Mouse (Mus musculus): ENCODE measurements at regions not wholly inside any gene's neighbourhood (a gene's known extent, or its start where the extent isn't known, plus 50 kb on each side); places are given as distances from the start of the nearest gene placed in this dataset.

- no peak for DNase-seq (ENCODE audit: low spot score in 2 of 2)
Observed at GRCm38 (mm10) chr7:130036845-130037572, 445.3 kb downstream of the Wdr11 start.

DNA sequence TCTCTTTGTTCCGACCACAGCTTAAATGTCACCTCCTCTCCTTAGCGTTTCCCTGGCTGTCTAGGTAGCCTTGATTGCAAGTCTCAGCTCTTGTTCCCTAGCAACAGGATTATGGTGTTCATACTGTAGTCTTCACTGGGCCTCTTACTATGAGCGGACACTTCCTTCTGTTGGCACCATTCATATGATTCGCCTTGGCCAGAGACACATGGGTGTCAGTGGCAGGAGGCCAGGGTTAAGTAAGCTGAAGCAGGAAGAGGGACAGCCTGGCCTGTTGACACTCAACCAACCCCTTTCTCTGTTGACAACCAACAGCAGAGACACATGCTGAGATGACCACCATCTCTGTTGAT lies 445.9 kb downstream of the Wdr11 start:
- DNase-seq (ENCODE audit: low spot score in 2 of 2), result no peak

DNA sequence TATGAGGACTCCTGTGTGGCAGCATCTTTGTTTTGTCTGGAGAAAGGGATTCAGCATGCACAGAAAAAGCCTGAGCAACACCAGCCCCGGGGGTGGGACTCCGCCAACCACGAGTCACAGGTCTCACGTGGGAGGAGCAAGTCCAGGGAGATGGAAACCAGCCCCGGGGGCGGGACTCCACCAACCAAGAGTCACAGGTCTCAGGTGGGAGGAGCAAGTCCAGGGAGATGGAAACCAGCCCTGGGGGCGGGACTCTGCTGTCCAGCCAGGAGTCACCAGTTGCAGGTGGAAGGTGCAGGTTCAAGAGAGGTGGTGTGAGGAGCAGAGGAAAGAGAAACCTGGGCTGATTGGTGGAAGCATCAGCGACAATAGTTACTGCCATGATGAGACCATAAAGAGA lies 448.9 kb downstream of the Wdr11 start:
- DNase-seq (ENCODE audit: low spot score in 2 of 2), result no peak

DNA sequence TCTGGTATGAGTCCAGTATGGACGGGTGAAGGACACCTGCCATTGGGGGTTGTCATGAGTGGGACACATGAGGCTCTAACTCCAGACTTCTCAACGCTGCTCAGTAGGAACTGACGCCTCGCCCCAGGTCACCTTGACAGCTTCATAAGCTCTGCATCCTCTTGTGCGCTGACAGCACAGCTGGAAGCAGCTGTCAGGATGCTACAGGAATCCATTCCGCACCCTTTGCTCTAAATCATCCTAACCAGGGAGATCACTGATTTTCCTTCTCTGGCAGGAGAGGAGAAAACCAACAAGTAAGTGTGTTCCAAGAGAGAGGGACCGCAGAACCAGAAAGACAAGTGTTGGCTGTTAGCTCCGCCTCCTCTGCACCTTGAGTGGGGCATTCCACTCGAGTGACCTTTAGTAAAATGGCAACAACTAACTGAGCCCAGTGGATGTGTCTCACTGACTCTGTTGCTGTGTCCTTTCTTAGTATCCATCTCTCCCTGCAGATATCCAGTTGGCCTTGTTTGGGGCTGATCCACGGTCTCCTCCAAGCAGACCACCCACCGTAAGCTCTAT lies 449.8 kb downstream of the Wdr11 start:
- no peak for DNase-seq (ENCODE audit: low spot score in 2 of 2)

GRCm38 (mm10) chr7:130042296-130042910 lies 450.7 kb downstream of the Wdr11 start:
- DNase-seq (ENCODE audit: low spot score in 2 of 2), result no peak

DNA sequence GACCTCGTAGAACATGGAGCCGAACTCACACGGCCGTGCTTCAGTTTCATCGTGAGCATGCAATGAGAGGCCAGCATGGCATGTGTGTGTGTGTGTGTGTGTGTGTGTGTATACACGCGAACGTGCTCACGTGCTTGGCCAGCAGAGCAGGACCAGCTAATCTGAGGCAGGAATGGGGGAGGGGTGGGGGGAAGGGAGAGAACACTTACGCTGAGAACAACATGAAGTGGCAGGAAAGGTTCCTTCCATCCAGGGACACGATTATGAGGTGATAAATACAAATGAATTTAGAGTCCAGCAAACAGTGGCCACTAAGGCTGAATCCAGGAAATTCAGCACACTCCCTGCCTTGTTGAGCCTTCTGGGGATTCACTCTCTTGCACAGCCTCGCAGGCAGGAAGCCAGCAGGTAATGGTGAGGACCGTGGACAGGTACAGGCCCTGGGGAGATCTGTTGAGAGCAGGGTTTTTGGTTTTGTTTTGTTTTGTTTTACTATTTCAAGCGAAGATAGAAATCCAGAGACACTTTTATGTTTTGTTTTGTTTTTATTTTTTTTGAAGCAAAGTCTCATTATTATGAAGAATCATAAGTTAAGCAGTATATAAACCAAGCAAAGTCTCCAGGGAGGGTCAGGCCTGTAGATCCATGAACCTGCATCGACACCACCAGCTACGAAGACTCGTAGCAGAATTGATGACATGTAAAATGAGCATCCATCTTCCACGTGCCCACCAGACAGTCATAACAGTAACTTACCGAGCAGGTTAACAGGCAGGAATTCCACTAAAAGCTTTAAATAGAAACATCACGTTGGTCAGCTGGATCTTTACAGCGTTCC lies 452.0 kb downstream of the Wdr11 start:
- no peak for DNase-seq (ENCODE audit: low spot score in 2 of 2)

DNA sequence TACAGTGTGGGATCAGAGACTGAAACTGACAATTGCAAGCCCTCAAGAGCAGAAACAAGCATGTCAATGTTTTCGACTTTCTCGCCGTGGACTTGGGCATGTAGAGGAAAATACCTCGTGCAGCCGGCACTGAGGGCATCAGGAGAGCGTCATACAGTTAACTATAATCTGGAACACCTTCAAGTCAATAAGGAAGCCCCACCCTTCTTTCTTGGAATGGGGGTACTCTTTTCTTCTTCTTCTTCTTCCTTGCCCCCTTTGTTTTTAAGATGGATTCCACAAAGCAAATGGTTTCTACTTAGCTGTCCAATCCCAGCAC lies 452.5 kb downstream of the Wdr11 start:
- DNase-seq (ENCODE audit: low spot score in 2 of 2), result no peak

- DNase-seq (ENCODE audit: low spot score in 2 of 2), result no peak
Observed at GRCm38 (mm10) chr7:130044581-130044980, 452.9 kb downstream of the Wdr11 start.

- no peak for DNase-seq (ENCODE audit: low spot score in 2 of 2)
Observed at GRCm38 (mm10) chr7:130046086-130046485, 454.4 kb downstream of the Wdr11 start.

GRCm38 (mm10) chr7:130047293-130048034 lies 455.8 kb downstream of the Wdr11 start:
- no peak for DNase-seq (ENCODE audit: low spot score in 2 of 2)

DNA sequence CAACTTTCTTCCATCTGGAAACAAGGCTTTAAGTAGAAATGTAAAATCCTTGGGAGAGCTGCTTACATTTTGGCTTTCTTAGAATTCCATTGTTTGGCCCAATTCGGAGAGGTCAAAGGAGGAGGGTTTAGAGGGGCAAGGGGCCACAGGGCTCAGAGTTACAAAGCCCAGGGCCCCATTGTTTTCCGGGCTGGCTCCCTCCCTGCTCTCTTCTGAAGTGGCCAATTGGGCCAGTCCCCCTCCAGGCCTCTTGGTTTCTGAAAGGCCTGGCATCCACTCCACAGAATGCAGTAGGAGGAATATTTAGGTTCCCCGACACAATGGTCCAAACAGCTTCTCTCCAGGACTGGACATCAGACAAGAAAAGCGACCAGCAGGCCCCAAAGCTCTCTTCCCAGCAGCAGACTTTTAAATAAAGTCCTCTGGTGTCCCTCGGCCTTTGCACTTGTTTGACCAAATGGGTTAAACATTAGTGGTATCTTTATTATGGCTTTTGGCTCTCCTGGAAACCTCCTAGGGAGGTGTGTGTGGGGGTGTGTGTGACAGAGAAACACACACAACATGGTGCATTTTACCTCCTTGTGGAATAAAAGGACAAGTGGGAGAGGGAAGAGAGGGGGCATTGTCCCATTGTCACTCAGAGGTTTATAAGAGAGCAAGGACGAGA lies 456.6 kb downstream of the Wdr11 start:
- DNase-seq (ENCODE audit: low spot score in 2 of 2), result no peak

GRCm38 (mm10) chr7:130049461-130049860 lies 457.8 kb downstream of the Wdr11 start:
- DNase-seq (ENCODE audit: low spot score in 2 of 2), result no peak

DNA sequence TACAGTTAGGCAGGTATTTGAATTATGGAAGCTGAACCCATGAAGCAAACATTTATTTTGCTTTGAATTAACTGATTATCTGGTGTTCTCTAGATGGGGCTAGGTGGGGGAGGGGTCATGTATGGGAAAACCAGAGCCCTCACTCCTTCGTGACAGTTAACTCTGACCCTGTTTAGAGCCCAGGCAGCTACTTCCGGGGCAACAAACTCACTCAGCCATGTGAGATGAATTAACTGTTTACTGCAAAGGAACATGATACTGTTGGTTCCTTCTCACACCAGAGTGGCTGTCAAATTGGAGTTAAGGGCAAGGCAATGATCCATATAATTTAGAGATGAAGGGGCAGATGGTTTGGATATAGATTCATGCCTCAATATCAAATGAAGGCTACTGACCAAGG lies 458.5 kb downstream of the Wdr11 start:
- DNase-seq (ENCODE audit: low spot score in 2 of 2), result no peak

- no peak for DNase-seq (ENCODE audit: low spot score in 2 of 2)
Observed at GRCm38 (mm10) chr7:130052376-130052775, 460.7 kb downstream of the Wdr11 start.

GRCm38 (mm10) chr7:130057708-130058107 lies 462.5 kb downstream of the Ate1 start:
- no peak for DNase-seq (ENCODE audit: low spot score in 2 of 2)

DNA sequence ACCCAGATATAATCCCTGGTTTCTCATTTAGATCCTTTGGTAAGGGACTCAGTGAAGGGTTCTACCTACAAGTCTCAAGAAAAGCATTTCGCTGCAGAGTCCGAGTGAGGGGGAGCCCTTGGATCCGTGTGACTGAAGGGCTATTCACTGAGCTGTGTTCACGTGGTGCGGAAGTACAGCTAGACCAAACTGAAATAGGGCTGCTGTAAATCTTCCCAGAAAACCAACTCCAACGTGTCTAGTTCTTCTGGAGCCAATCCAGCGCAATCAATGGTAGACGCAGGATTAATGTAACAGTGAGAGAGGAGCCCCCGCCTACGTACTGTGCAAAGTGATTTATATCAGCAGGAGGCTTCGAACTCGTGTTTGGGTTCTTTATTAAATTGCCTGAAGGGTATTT lies 461.9 kb downstream of the Ate1 start:
- DNase-seq (ENCODE audit: low spot score in 2 of 2), result no peak

- no peak for DNase-seq (ENCODE audit: low spot score in 2 of 2)
Observed at GRCm38 (mm10) chr7:130059684-130060607, 460.2 kb downstream of the Ate1 start.

GRCm38 (mm10) chr7:130064500-130064899 lies 455.7 kb downstream of the Ate1 start:
- DNase-seq (ENCODE audit: low spot score in 2 of 2), result no peak

DNA sequence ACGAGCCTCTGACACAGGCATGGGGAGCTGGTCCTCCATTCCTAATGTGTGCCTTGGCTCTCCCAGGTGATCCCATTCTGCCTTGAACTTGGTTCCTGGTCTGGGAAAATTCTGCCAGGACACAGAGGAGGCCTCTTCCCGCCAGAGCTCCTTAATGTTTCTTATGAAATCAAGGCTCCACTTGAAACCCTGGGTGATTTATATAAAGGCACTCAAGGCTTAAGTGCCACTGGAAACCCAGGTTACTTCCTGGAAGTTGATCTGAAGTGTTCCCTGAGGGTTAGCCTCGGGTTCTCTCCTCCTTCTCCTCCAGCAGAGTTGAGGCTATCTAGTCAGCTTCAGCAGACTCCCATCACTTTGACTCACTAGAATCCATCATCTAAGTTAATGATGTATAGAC lies 451.9 kb downstream of the Ate1 start:
- DNase-seq (ENCODE audit: low spot score in 2 of 2), result no peak

DNA sequence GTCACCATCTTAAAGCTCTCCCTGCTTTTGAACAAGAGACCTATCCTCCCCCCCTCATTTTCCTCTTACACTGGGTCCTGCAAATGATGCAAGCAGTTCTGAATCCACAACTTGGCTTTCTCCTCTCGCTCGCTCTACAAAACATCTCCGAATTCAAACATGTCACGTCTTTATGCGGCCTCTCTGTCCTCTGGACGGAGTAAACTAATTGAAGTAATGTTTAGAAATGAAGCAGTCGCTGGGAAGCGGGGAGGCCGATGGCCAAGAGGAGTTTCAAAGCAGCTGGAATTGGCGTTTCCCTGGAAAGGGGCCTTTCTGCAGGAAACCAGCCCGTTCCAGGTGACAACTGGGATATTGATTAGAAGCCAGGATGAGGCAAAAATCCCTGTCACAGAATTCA lies 446.8 kb downstream of the Ate1 start:
- DNase-seq (ENCODE audit: low spot score in 2 of 2), result no peak

Data from spleen, postnatal 36 days (tissue).